Mouse (Mus musculus): ENCODE data around the gene Lsm5. TPM values are rescaled to one million over a fixed set of nuclear protein-coding genes. Genes with fewer than 3 reads are reported as not detected.

Gene Lsm5
- polyA plus RNA-seq, 2 experiments: 58.8 to 108 TPM

- no peak for ATAC-seq (ENCODE audit: insufficient read depth)
Measured at GRCm38 (mm10) chr6:56719071-56719470, 14.6 kb upstream of the Lsm5 start.

GRCm38 (mm10) chr6:56715270-56715666, 10.8 kb upstream of the Lsm5 start:
- peak overlapping the region; percentile 82 for H3K4me2 ChIP-seq (ENCODE audit: low read depth)
- no peaks in the 10 kb centered on the region for H3K27me3 ChIP-seq (ENCODE audit: control insufficient read depth, insufficient read depth, low read length)
- peak; percentile 17; the same call in 1 of the 2 replicates for ATAC-seq (ENCODE audit: insufficient read depth)
- H3K9me3 ChIP-seq (ENCODE audit: control insufficient read depth, low read length): no peaks in the 10 kb centered on the region
- H3K27ac ChIP-seq: peak overlapping the region; percentile 81
- TF ChIP-seq EP300 (IDR thresholded peaks at IDR 0.05; ENCODE audit: low read depth): no peak
- no peak for TF ChIP-seq CTCF (IDR thresholded peaks at IDR 0.05; ENCODE audit: low read depth)
- WGBS (ENCODE audit: insufficient replicate concordance): under 1% methylated on average over 25 of the region's 25 CpGs
- DNase-seq (ENCODE audit: low read depth in 3 of 3, low spot score in 3 of 3): peak; percentile 41 to 57 (median 47)
- peak overlapping the region; percentile 95 to 97 for H3K4me3 ChIP-seq (ENCODE audit: insufficient read depth in 1 of 2, low read depth in 2 of 2, low read length in 2 of 2)
- no peaks in the 10 kb centered on the region for H3K36me3 ChIP-seq (replicated peaks; ENCODE audit: control insufficient read depth, insufficient read depth, low read depth)
- peaks cover 6 to 13% of the 10 kb centered on the region in 2 experiments for H3K4me1 ChIP-seq (replicated peaks; ENCODE audit: control insufficient read depth in 2 of 2, insufficient read depth in 2 of 2, low read length in 1 of 2)
- H3K9ac ChIP-seq (replicated peaks): peak overlapping the region; percentile 83

More at GRCm38 (mm10) chr6:56719071-56719470, 14.6 kb upstream of the Lsm5 start:
- no peaks in the 10 kb centered on the region; the same call in 1 of the 2 replicates for H3K36me3 ChIP-seq (replicated peaks; ENCODE audit: control insufficient read depth, insufficient read depth, low read depth)
- no peaks in the 10 kb centered on the region for H3K9me3 ChIP-seq (ENCODE audit: control insufficient read depth, low read length)
- H3K9ac ChIP-seq (replicated peaks): no peak overlapping the region
- no peak for DNase-seq (ENCODE audit: low read depth in 3 of 3, low spot score in 3 of 3)
- WGBS (ENCODE audit: insufficient replicate concordance): 78% methylated on average over 1 of the region's 1 CpGs
- TF ChIP-seq EP300 (IDR thresholded peaks at IDR 0.05; ENCODE audit: low read depth) (no peak), CTCF (IDR thresholded peaks at IDR 0.05; ENCODE audit: low read depth) (no peak)
- no peaks in the 10 kb centered on the region for H3K27me3 ChIP-seq (ENCODE audit: control insufficient read depth, insufficient read depth, low read length)
- H3K4me3 ChIP-seq (ENCODE audit: insufficient read depth in 1 of 2, low read depth in 2 of 2, low read length in 2 of 2): no peak overlapping the region
- peaks cover 6 to 13% of the 10 kb centered on the region in 2 experiments for H3K4me1 ChIP-seq (replicated peaks; ENCODE audit: control insufficient read depth in 2 of 2, insufficient read depth in 2 of 2, low read length in 1 of 2)
- H3K4me2 ChIP-seq (ENCODE audit: low read depth): no peak overlapping the region
- no peak overlapping the region for H3K27ac ChIP-seq

- Histone ChIP-seq H3K36me3 (replicated peaks; ENCODE audit: control insufficient read depth, insufficient read depth, low read depth) (no peaks in the 10 kb centered on the region), H3K4me3 (ENCODE audit: insufficient read depth in 1 of 2, low read depth in 2 of 2, low read length in 2 of 2) (peak within 1 kb of the TSS; percentile 95 to 97), H3K9ac (replicated peaks) (peak within 1 kb of the TSS; percentile 83), H3K4me2 (ENCODE audit: low read depth) (peak within 1 kb of the TSS; percentile 82), H3K27me3 (ENCODE audit: control insufficient read depth, insufficient read depth, low read length) (no peaks in the 10 kb centered on the region), H3K4me1 (replicated peaks; ENCODE audit: control insufficient read depth in 2 of 2, insufficient read depth in 2 of 2, low read length in 1 of 2) (peaks cover 6 to 13% of the 10 kb centered on the region in 2 experiments), H3K9me3 (ENCODE audit: control insufficient read depth, low read length) (no peaks in the 10 kb centered on the region), H3K27ac (peak within 1 kb of the TSS; percentile 81)
- peak; percentile 88 to 92 (median 91) for DNase-seq (ENCODE audit: low read depth in 3 of 3, low spot score in 3 of 3)
- TF ChIP-seq CTCF (IDR thresholded peaks at IDR 0.05; ENCODE audit: low read depth) (peak; percentile 77), EP300 (IDR thresholded peaks at IDR 0.05; ENCODE audit: low read depth) (no peak)
- under 1% methylated on average over 63 of the region's 64 CpGs for WGBS (ENCODE audit: insufficient replicate concordance)
- ATAC-seq (ENCODE audit: insufficient read depth): peak; percentile 98
Measured at GRCm38 (mm10) chr6:56714574-56715269, 10.2 kb upstream of the Lsm5 start, which contains the start of gene Avl9. TSS of gene Avl9 (plus strand) at chr6:56714899.

- Histone ChIP-seq H3K27me3 (ENCODE audit: control insufficient read depth, insufficient read depth, low read length) (no peaks in the 10 kb centered on the region), H3K4me3 (ENCODE audit: insufficient read depth in 1 of 2, low read depth in 2 of 2, low read length in 2 of 2) (peak overlapping the region; percentile 31 to 97; a peak in 3 of 4 replicates), H3K4me2 (ENCODE audit: low read depth) (peak overlapping the region; percentile 82), H3K36me3 (replicated peaks; ENCODE audit: control insufficient read depth, insufficient read depth, low read depth) (no peaks in the 10 kb centered on the region), H3K27ac (no peak overlapping the region), H3K9ac (replicated peaks) (no peak overlapping the region), H3K9me3 (ENCODE audit: control insufficient read depth, low read length) (no peaks in the 10 kb centered on the region), H3K4me1 (replicated peaks; ENCODE audit: control insufficient read depth in 2 of 2, insufficient read depth in 2 of 2, low read length in 1 of 2) (peaks cover 6 to 13% of the 10 kb centered on the region in 2 experiments)
- WGBS (ENCODE audit: insufficient replicate concordance): 32% methylated on average over 7 of the region's 7 CpGs
- ATAC-seq (ENCODE audit: insufficient read depth): no peak
- TF ChIP-seq EP300 (IDR thresholded peaks at IDR 0.05; ENCODE audit: low read depth) (no peak), CTCF (IDR thresholded peaks at IDR 0.05; ENCODE audit: low read depth) (no peak)
- no peak for DNase-seq (ENCODE audit: low read depth in 3 of 3, low spot score in 3 of 3)
Measured at GRCm38 (mm10) chr6:56714186-56714573, 9.7 kb upstream of the Lsm5 start.

- Histone ChIP-seq H3K36me3 (replicated peaks; ENCODE audit: control insufficient read depth, insufficient read depth, low read depth) (no peaks in the 10 kb centered on the region), H3K9ac (replicated peaks) (no peak overlapping the region), H3K27ac (no peak overlapping the region), H3K4me2 (ENCODE audit: low read depth) (no peak overlapping the region), H3K9me3 (ENCODE audit: control insufficient read depth, low read length) (no peaks in the 10 kb centered on the region), H3K27me3 (ENCODE audit: control insufficient read depth, insufficient read depth, low read length) (no peaks in the 10 kb centered on the region), H3K4me3 (ENCODE audit: insufficient read depth in 1 of 2, low read depth in 2 of 2, low read length in 2 of 2) (no peak overlapping the region), H3K4me1 (replicated peaks; ENCODE audit: control insufficient read depth in 2 of 2, insufficient read depth in 2 of 2, low read length in 1 of 2) (no peaks in the 10 kb centered on the region)
- 71% methylated on average over 4 of the region's 4 CpGs for whole genome bisulfite sequencing (ENCODE audit: insufficient replicate concordance)
- no peak for TF ChIP-seq EP300 (IDR thresholded peaks at IDR 0.05; ENCODE audit: low read depth)
- TF ChIP-seq CTCF (IDR thresholded peaks at IDR 0.05; ENCODE audit: low read depth): no peak
- DNase-seq (ENCODE audit: low read depth in 3 of 3, low spot score in 3 of 3) (no peak), ATAC-seq (ENCODE audit: insufficient read depth) (no peak)
Measured at GRCm38 (mm10) chr6:56692445-56692844, 12.1 kb downstream of the Lsm5 start.
